Comparison of ENCODE assay signal across 14 mouse cellular contexts in genomic region chr10:13394000-13394399, GRCm38 (mm10).
"Had no signal": no experiment of that assay in that cellular context is flagged by ENCODE, and none has a peak within 500 bp of the region (broad histone marks: within the 10 kb centered on the region; RNA-seq: fewer than 3 reads in every experiment).

No protein-coding gene starts in this region.

- DNase-seq: lung, adult 18-20 months; lung, embryonic 14.5 days; lung, postnatal 10 days; lung, postnatal 4 days; right cerebral cortex, postnatal 14 days; thymus, adult 2 months; thymus, postnatal 14 days; thymus, postnatal 36 days had no signal

- H3K36me3 ChIP-seq: midbrain, embryonic 13.5 days; midbrain, embryonic 15.5 days; neural tube, embryonic 12.5 days had no signal

- ATAC-seq: midbrain, embryonic 13.5 days; midbrain, embryonic 15.5 days had no signal

- H3K9me3 ChIP-seq: megakaryocyte, embryonic 14.5 days; midbrain, embryonic 13.5 days; midbrain, embryonic 15.5 days; neural tube, embryonic 12.5 days had no signal

- H3K9ac ChIP-seq: liver, embryonic 14.5 days; lung, embryonic 14.5 days; midbrain, embryonic 13.5 days; midbrain, embryonic 15.5 days; neural tube, embryonic 12.5 days had no signal

- H3K4me3 ChIP-seq: megakaryocyte, embryonic 14.5 days; midbrain, embryonic 13.5 days; midbrain, embryonic 15.5 days; neural tube, embryonic 12.5 days had no signal

- H3K27me3 ChIP-seq: megakaryocyte, embryonic 14.5 days; midbrain, embryonic 13.5 days; midbrain, embryonic 15.5 days; neural tube, embryonic 12.5 days had no signal

- H3K27ac ChIP-seq: liver, embryonic 14.5 days; midbrain, embryonic 13.5 days; midbrain, embryonic 15.5 days; neural tube, embryonic 12.5 days had no signal

- H3K4me2 ChIP-seq: lung, embryonic 14.5 days; midbrain, embryonic 11.5 days; midbrain, embryonic 13.5 days; midbrain, embryonic 15.5 days; neural tube, embryonic 12.5 days had no signal

- H3K4me1 ChIP-seq: megakaryocyte, embryonic 14.5 days; neural tube, embryonic 12.5 days had no signal
